Mouse (Mus musculus) liver, embryonic 14.5 days (tissue): ENCODE results near the gene Ttbk1. TPM values are rescaled to one million over a fixed set of nuclear protein-coding genes. Genes with fewer than 3 reads are reported as not detected.

Experiments
- ATAC-seq: fragments of 200-750 bp; cut with Nextera tagmentation; 2 replicates; pipeline ENCODE4 v1.8.0; 2017; ENCODE audit warnings: moderate number of reproducible peaks, mild to moderate bottlenecking, moderate library complexity; ENCODE audit not compliant: insufficient read depth
- DNase-seq, 3 experiments: peaks; one replicate each; pipeline ENCODE4 v3.0.0-alpha.2; 2012 to 2013; ENCODE audit warnings: low read depth in 3 of 3, low spot score in 3 of 3
- H3K27ac ChIP-seq: fragments of 300-500 bp; sonication (generic); 2 replicates; pipeline ENCODE4 v1.5.1; 2014; ENCODE audit warnings: moderate library complexity, mild to moderate bottlenecking, control low read depth, inconsistent platforms
- H3K27me3 ChIP-seq: fragments of 300-500 bp; sonication (generic); 2 replicates; pipeline ENCODE4 v1.6.1; 2014; ENCODE audit warnings: mild to moderate bottlenecking, low read length, moderate library complexity; ENCODE audit not compliant: control insufficient read depth, insufficient read depth
- H3K36me3 ChIP-seq: fragments of 300-500 bp; sonication (generic); replicated peaks from 2 replicates; pipeline ENCODE4 v1.6.1; 2014; ENCODE audit warnings: low read depth; ENCODE audit not compliant: control insufficient read depth, insufficient read depth
- H3K4me1 ChIP-seq, 2 experiments: fragments of 200-500 bp in 1 of 2; fragments of 300-500 bp in 1 of 2; sonication (generic) in 1 of 2; replicated peaks; 2 replicates each; pipeline ENCODE4 v1.6.1; 2012 to 2014; ENCODE audit warnings: antibody characterized with exemption in 1 of 2, inconsistent platforms in 1 of 2, low read length in 1 of 2; ENCODE audit not compliant: control insufficient read depth in 2 of 2, insufficient read depth in 2 of 2
- H3K4me2 ChIP-seq: fragments of 300-500 bp; sonication (generic); 2 replicates; pipeline ENCODE4 v1.6.1; 2014; ENCODE audit warnings: low read depth, mild to moderate bottlenecking, control low read depth, moderate library complexity
- H3K4me3 ChIP-seq, 2 experiments: fragments of 200-500 bp in 1 of 2; fragments of 300-500 bp in 1 of 2; sonication (generic) in 1 of 2; 2 replicates each; pipeline ENCODE4 v1.5.1; 2012 to 2014; ENCODE audit warnings: low read depth in 2 of 2, low read length in 2 of 2, mild to moderate bottlenecking in 2 of 2, control low read depth in 1 of 2, inconsistent platforms in 1 of 2, moderate library complexity in 1 of 2; ENCODE audit not compliant: insufficient read depth in 1 of 2
- H3K9ac ChIP-seq: fragments of 300-500 bp; sonication (generic); replicated peaks from 2 replicates; pipeline ENCODE4 v1.6.1; 2014; ENCODE audit warnings: mild to moderate bottlenecking, control low read depth, moderate library complexity
- H3K9me3 ChIP-seq: fragments of 300-500 bp; sonication (generic); 2 replicates; pipeline ENCODE4 v1.6.1; 2016; ENCODE audit warnings: low read length, mixed read lengths; ENCODE audit not compliant: control insufficient read depth
- CTCF ChIP-seq: IDR thresholded peaks from 2 replicates; pipeline ENCODE4 v1.5.1; 2016; ENCODE audit warnings: antibody characterized with exemption, low read depth, control low read depth
- EP300 ChIP-seq: IDR thresholded peaks from 2 replicates; pipeline ENCODE4 v1.6.1; 2016; ENCODE audit warnings: antibody characterized with exemption, low read depth
- WGBS: fragments of 180-500 bp; shearing (Covaris S2); extraction: QIAGEN DNeasy Blood & Tissue Kit; methylation state at CpG from one replicate; pipeline ENCODE4 v1.1.7; 2014; ENCODE audit not compliant: insufficient replicate concordance; 5-methylcytosine and 5-hydroxymethylcytosine counted together
- polyA plus RNA-seq, 2 experiments: library from polyadenylated mRNA; depleted of rRNA in 1 of 2; stranded (reverse) in 1 of 2; unstranded in 1 of 2; fragments of >200 nt; fragmentation: Nextera tagmentation in 1 of 2; extraction: Ambion mirVana in 1 of 2; gene quantifications; 2 replicates each; pipeline versions ENCODE4 v1.2.1 to v1.2.3; 2012 to 2014

The Ttbk1 gene
- polyA plus RNA-seq, 2 experiments = 0.02 TPM; not detected in 1

- 73% methylated on average over 15 of the region's 15 CpGs for WGBS
- no peaks in the 10 kb centered on the region for H3K9me3 ChIP-seq
- no peak for ATAC-seq
- no peak overlapping the region for H3K9ac ChIP-seq
- H3K4me2 ChIP-seq = no peak overlapping the region
- no peaks in the 10 kb centered on the region for H3K27me3 ChIP-seq
- H3K27ac ChIP-seq = no peak overlapping the region
- no peaks in the 10 kb centered on the region for H3K4me1 ChIP-seq
- H3K4me3 ChIP-seq = no peak overlapping the region
- H3K36me3 ChIP-seq = no peaks in the 10 kb centered on the region
- DNase-seq = no peak
- TF ChIP-seq CTCF (no peak), EP300 (no peak)
These were observed 10.2 kb downstream of the Ttbk1 start for GRCm38 (mm10) chr17:46477286-46477685.

- Histone ChIP-seq H3K4me3 (no peak overlapping the region), H3K4me2 (no peak overlapping the region), H3K9ac (no peak overlapping the region), H3K4me1 (no peaks in the 10 kb centered on the region), H3K27ac (no peak overlapping the region), H3K36me3 (no peaks in the 10 kb centered on the region), H3K9me3 (no peaks in the 10 kb centered on the region), H3K27me3 (no peaks in the 10 kb centered on the region)
- 54% methylated on average over 8 of the region's 8 CpGs for WGBS
- TF ChIP-seq CTCF = no peak
- no peak for TF ChIP-seq EP300
- ATAC-seq = no peak
- no peak for DNase-seq
These were observed 10.9 kb downstream of the Ttbk1 start for GRCm38 (mm10) chr17:46476601-46477000.

- H3K27ac ChIP-seq = no peak overlapping the region
- ATAC-seq = no peak
- no peak overlapping the region for H3K4me3 ChIP-seq
- no peaks in the 10 kb centered on the region; a peak in 1 of 4 replicates for H3K4me1 ChIP-seq
- no peaks in the 10 kb centered on the region for H3K9me3 ChIP-seq
- DNase-seq = no peak
- H3K36me3 ChIP-seq = no peaks in the 10 kb centered on the region
- TF ChIP-seq EP300 = no peak
- TF ChIP-seq CTCF = no peak
- no peak overlapping the region for H3K9ac ChIP-seq
- WGBS = 64% methylated on average over 9 of the region's 9 CpGs
- H3K27me3 ChIP-seq = no peaks in the 10 kb centered on the region
- no peak overlapping the region for H3K4me2 ChIP-seq
These were observed 19.6 kb downstream of the Ttbk1 start for GRCm38 (mm10) chr17:46467830-46468229.

GRCm38 (mm10) chr17:46462226-46462625 is 25.2 kb downstream of the Ttbk1 start:
- Histone ChIP-seq H3K9ac (no peak overlapping the region), H3K4me2 (no peak overlapping the region), H3K4me3 (no peak overlapping the region), H3K4me1 (peaks cover 0 to 2% of the 10 kb centered on the region in 2 experiments; a peak in 1 of 4 replicates), H3K9me3 (no peaks in the 10 kb centered on the region), H3K36me3 (no peaks in the 10 kb centered on the region), H3K27me3 (peaks cover 24% of the 10 kb centered on the region), H3K27ac (no peak overlapping the region)
- DNase-seq (no peak), ATAC-seq (no peak)
- 64% methylated on average over 5 of the region's 5 CpGs for WGBS
- TF ChIP-seq CTCF = no peak
- TF ChIP-seq EP300 = no peak

GRCm38 (mm10) chr17:46461347-46461746 is 26.1 kb downstream of the Ttbk1 start:
- 12% methylated on average over 8 of the region's 8 CpGs for WGBS
- no peaks in the 10 kb centered on the region for H3K9me3 ChIP-seq
- TF ChIP-seq EP300 (no peak), CTCF (no peak)
- H3K4me3 ChIP-seq = no peak overlapping the region
- H3K27me3 ChIP-seq = peaks cover 25% of the 10 kb centered on the region
- H3K4me1 ChIP-seq = peaks cover 0 to 2% of the 10 kb centered on the region in 2 experiments; a peak in 1 of 4 replicates
- ATAC-seq (no peak), DNase-seq (no peak)
- H3K36me3 ChIP-seq = no peaks in the 10 kb centered on the region
- no peak overlapping the region for H3K9ac ChIP-seq
- peak overlapping the region; percentile 32; the same call in 1 of the 2 replicates for H3K4me2 ChIP-seq
- H3K27ac ChIP-seq = no peak overlapping the region

GRCm38 (mm10) chr17:46460673-46461072 is 26.8 kb downstream of the Ttbk1 start:
- H3K36me3 ChIP-seq = no peaks in the 10 kb centered on the region
- peaks cover 0 to 2% of the 10 kb centered on the region in 2 experiments; a peak in 1 of 4 replicates for H3K4me1 ChIP-seq
- H3K27ac ChIP-seq = no peak overlapping the region
- WGBS = under 1% methylated on average over 31 of the region's 32 CpGs
- peaks cover 32% of the 10 kb centered on the region for H3K27me3 ChIP-seq
- TF ChIP-seq EP300 (no peak), CTCF (no peak)
- ATAC-seq = no peak
- no peaks in the 10 kb centered on the region for H3K9me3 ChIP-seq
- H3K4me2 ChIP-seq = peak overlapping the region; percentile 32
- DNase-seq = no peak
- no peak overlapping the region for H3K9ac ChIP-seq
- H3K4me3 ChIP-seq = 0 out of 4 replicates have a peak overlapping the region, but pooled peaks of 1 of the 2 experiments have one; percentile 4
